Mouse (Mus musculus): ENCODE results near the gene Rbm28. TPM values are rescaled to one million over a fixed set of nuclear protein-coding genes. Genes with fewer than 3 reads are reported as not detected.

Rbm28 gene
- polyA plus RNA-seq, 1 experiment from 2014 or later = 74.8 TPM

GRCm38 (mm10) chr6:29084401-29084800 is 80.4 kb downstream of the Rbm28 start:
- 67% methylated on average over 7 of the region's 7 CpGs for WGBS
- DNase-seq (ENCODE audit: low spot score) (no peak), ATAC-seq (replicated peaks; ENCODE audit: low FRiP score) (no peak)
- no peaks in the 10 kb centered on the region for H3K36me3 ChIP-seq (ENCODE audit: control insufficient read depth, insufficient read depth, low read length)
- no peaks in the 10 kb centered on the region for H3K9me3 ChIP-seq (ENCODE audit: control insufficient read depth, low read length)
- no peak overlapping the region for H3K27ac ChIP-seq (ENCODE audit: low read depth, low read length)
- no peaks in the 10 kb centered on the region; the same call in 1 of the 2 replicates for H3K4me1 ChIP-seq (replicated peaks; ENCODE audit: control insufficient read depth, insufficient read depth, low read length)
- H3K9ac ChIP-seq (ENCODE audit: low read length) = no peak overlapping the region
- no peaks in the 10 kb centered on the region for H3K27me3 ChIP-seq (ENCODE audit: control insufficient read depth, insufficient read depth, low read length)
- H3K4me3 ChIP-seq (ENCODE audit: low read depth, low read length) = no peak overlapping the region
- no peak overlapping the region for H3K4me2 ChIP-seq (ENCODE audit: low read depth, low read length, severe bottlenecking)

DNA sequence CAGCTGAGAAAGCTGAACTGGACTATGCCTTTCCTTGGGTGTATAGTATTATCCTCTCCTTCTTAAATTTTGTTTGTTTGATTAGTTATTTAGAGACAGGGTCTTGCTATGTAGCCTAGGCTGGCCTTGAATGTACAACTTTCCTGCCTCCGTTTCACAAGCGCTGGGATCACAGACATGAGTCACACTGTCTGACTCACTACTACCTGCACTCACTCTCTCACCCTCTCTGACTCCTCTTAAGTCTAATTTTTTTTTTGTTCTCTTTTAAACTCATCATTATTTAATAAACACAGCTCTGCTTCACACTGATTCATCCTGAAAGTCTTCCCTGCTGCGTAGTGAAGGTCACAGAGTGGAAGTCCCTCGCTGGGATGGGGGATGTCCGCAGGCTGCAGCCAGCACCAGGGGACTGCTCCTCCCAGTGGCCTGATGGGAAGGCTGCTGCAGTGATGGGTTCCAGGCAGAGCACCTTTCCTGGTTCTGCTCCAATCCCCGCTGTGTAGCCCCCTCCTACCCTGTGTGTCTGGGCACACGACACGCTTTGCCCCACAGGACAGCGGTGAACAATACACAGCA is 81.9 kb downstream of the Rbm28 start:
- Histone ChIP-seq H3K27me3 (ENCODE audit: control insufficient read depth, insufficient read depth, low read length) (no peaks in the 10 kb centered on the region), H3K9ac (ENCODE audit: low read length) (no peak overlapping the region), H3K9me3 (ENCODE audit: control insufficient read depth, low read length) (no peaks in the 10 kb centered on the region), H3K4me3 (ENCODE audit: low read depth, low read length) (no peak overlapping the region), H3K4me1 (replicated peaks; ENCODE audit: control insufficient read depth, insufficient read depth, low read length) (no peaks in the 10 kb centered on the region; the same call in 1 of the 2 replicates), H3K27ac (ENCODE audit: low read depth, low read length) (no peak overlapping the region), H3K4me2 (ENCODE audit: low read depth, low read length, severe bottlenecking) (no peak overlapping the region), H3K36me3 (ENCODE audit: control insufficient read depth, insufficient read depth, low read length) (no peaks in the 10 kb centered on the region)
- 49% methylated on average over 9 of the region's 9 CpGs for WGBS
- no peak for DNase-seq (ENCODE audit: low spot score)
- no peak for ATAC-seq (replicated peaks; ENCODE audit: low FRiP score)

DNA sequence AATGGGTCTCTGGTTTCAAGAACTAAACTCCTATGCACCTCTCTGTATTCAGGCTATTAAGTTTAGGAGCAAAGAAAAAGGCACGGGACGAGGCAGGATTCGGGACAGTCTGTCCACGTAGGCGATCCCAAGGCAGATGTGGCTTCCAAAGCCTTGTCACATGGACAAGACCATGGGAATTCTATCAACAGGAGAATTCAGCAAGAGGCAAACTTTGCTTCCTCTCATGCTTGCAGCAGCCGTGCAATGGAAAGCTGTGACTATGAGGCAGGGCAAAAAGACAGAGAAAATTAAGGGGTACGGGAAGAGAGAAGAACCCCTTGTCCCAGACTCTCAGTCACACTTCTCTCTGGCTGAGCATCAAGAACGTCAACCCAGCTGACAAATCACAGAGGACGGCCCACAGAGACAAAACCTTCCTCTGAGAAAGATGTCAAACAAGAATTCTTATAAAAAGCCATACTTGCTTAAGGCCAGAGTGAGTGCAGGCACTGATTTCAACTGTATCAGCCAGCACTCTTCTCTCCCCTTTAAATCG is 82.9 kb downstream of the Rbm28 start:
- Histone ChIP-seq H3K4me3 (ENCODE audit: low read depth, low read length) (no peak overlapping the region), H3K9me3 (ENCODE audit: control insufficient read depth, low read length) (no peaks in the 10 kb centered on the region), H3K4me1 (replicated peaks; ENCODE audit: control insufficient read depth, insufficient read depth, low read length) (no peaks in the 10 kb centered on the region; the same call in 1 of the 2 replicates), H3K4me2 (ENCODE audit: low read depth, low read length, severe bottlenecking) (no peak overlapping the region), H3K27me3 (ENCODE audit: control insufficient read depth, insufficient read depth, low read length) (no peaks in the 10 kb centered on the region), H3K9ac (ENCODE audit: low read length) (no peak overlapping the region), H3K36me3 (ENCODE audit: control insufficient read depth, insufficient read depth, low read length) (no peaks in the 10 kb centered on the region), H3K27ac (ENCODE audit: low read depth, low read length) (no peak overlapping the region)
- DNase-seq (ENCODE audit: low spot score) (no peak), ATAC-seq (replicated peaks; ENCODE audit: low FRiP score) (no peak)
- WGBS = 79% methylated on average over 10 of the region's 10 CpGs

GRCm38 (mm10) chr6:29079291-29079690 is 85.5 kb downstream of the Rbm28 start:
- ATAC-seq (replicated peaks; ENCODE audit: low FRiP score) = no peak
- DNase-seq (ENCODE audit: low spot score) = no peak
- no peak overlapping the region for H3K9ac ChIP-seq (ENCODE audit: low read length)
- WGBS = 73% methylated on average over 4 of the region's 4 CpGs
- no peaks in the 10 kb centered on the region for H3K9me3 ChIP-seq (ENCODE audit: control insufficient read depth, low read length)
- H3K4me2 ChIP-seq (ENCODE audit: low read depth, low read length, severe bottlenecking) = no peak overlapping the region
- H3K4me3 ChIP-seq (ENCODE audit: low read depth, low read length) = no peak overlapping the region
- no peaks in the 10 kb centered on the region for H3K36me3 ChIP-seq (ENCODE audit: control insufficient read depth, insufficient read depth, low read length)
- H3K27me3 ChIP-seq (ENCODE audit: control insufficient read depth, insufficient read depth, low read length) = no peaks in the 10 kb centered on the region
- H3K4me1 ChIP-seq (replicated peaks; ENCODE audit: control insufficient read depth, insufficient read depth, low read length) = no peaks in the 10 kb centered on the region; the same call in 1 of the 2 replicates
- H3K27ac ChIP-seq (ENCODE audit: low read depth, low read length) = no peak overlapping the region

DNA sequence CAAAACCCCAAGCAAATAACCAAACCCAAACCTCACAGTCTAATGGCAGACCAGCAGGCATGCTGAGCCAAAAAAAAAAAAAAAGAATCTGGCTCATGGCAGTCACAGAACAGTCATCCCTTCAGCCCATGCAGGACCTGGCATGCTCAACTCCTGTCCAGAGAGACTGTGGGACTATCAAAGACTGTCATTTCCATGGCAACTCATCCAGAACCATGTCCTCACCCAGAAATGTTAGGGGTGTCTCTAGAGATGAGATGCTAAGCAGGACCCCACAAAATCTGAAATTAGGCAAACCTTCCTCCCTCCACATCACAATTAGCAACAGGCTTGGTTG is 90.7 kb downstream of the Rbm28 start:
- H3K4me3 ChIP-seq (ENCODE audit: low read depth, low read length) = no peak overlapping the region
- H3K9me3 ChIP-seq (ENCODE audit: control insufficient read depth, low read length) = no peaks in the 10 kb centered on the region
- no peak for DNase-seq (ENCODE audit: low spot score)
- no peak overlapping the region for H3K4me2 ChIP-seq (ENCODE audit: low read depth, low read length, severe bottlenecking)
- no peak overlapping the region for H3K27ac ChIP-seq (ENCODE audit: low read depth, low read length)
- H3K4me1 ChIP-seq (replicated peaks; ENCODE audit: control insufficient read depth, insufficient read depth, low read length) = no peaks in the 10 kb centered on the region
- H3K27me3 ChIP-seq (ENCODE audit: control insufficient read depth, insufficient read depth, low read length) = no peaks in the 10 kb centered on the region
- ATAC-seq (replicated peaks; ENCODE audit: low FRiP score) = no peak
- H3K36me3 ChIP-seq (ENCODE audit: control insufficient read depth, insufficient read depth, low read length) = no peaks in the 10 kb centered on the region
- H3K9ac ChIP-seq (ENCODE audit: low read length) = no peak overlapping the region

Small RNA genes within 50 kb of the gene (microRNA-seq; reads per million reads assigned to microRNA genes)
- not detected for gene Gm24303 (ENCODE audit: insufficient number of aligned reads)

Other genes with a start within 250 kb of the Rbm28 start
- gene Lep, start 104.8 kb downstream of the Rbm28 start, polyA plus RNA-seq (2014; fragmentation: Nextera tagmentation; extraction: Ambion mirVana) = not detected in 2 replicates
- gene Prrt4, start 14.6 kb upstream of the Rbm28 start, polyA plus RNA-seq (2014; fragmentation: Nextera tagmentation; extraction: Ambion mirVana) = 0.67 and 0.95 TPM in 2 replicates
- 38.3 and 40.0 TPM in 2 replicates for gene Impdh1, start 51.4 kb upstream of the Rbm28 start, polyA plus RNA-seq (2014; fragmentation: Nextera tagmentation; extraction: Ambion mirVana)
- gene Hilpda, start 107.5 kb upstream of the Rbm28 start, polyA plus RNA-seq (2014; fragmentation: Nextera tagmentation; extraction: Ambion mirVana) = 27.3 and 29.2 TPM in 2 replicates
- 0.52 and 0.76 TPM in 2 replicates for gene Fam71f2, start 114.6 kb upstream of the Rbm28 start, polyA plus RNA-seq (2014; fragmentation: Nextera tagmentation; extraction: Ambion mirVana)
- not detected in 2 replicates for gene Fam71f1, start 154.1 kb upstream of the Rbm28 start, polyA plus RNA-seq (2014; fragmentation: Nextera tagmentation; extraction: Ambion mirVana)
- 240 and 242 TPM in 2 replicates for gene Calu, start 183.1 kb upstream of the Rbm28 start, polyA plus RNA-seq (2014; fragmentation: Nextera tagmentation; extraction: Ambion mirVana)
- 0.31 and 0.43 TPM in 2 replicates for gene Opn1sw, start 223.5 kb upstream of the Rbm28 start, polyA plus RNA-seq (2014; fragmentation: Nextera tagmentation; extraction: Ambion mirVana)
- gene Ccdc136, start 231.3 kb upstream of the Rbm28 start, polyA plus RNA-seq (2014; fragmentation: Nextera tagmentation; extraction: Ambion mirVana) = 25.7 and 26.7 TPM in 2 replicates